Mouse (Mus musculus) kidney, adult 11 months (tissue): ENCODE data around the gene Smtnl1.
"Not testable (repeated sequence)": the region's sequence is repeated elsewhere in the genome, so short reads cannot be mapped to it uniquely, and the experiment has no call there.

Experiments used
- DNase-seq: peaks from one replicate; pipeline ENCODE4 v3.0.0; 2022

Smtnl1 gene

GRCm38 (mm10) chr2:84837817-84838592 lies 15.6 kb upstream of the Smtnl1 start:
- no peak for DNase-seq

- no peak for DNase-seq
Measured at GRCm38 (mm10) chr2:84837107-84837506, 14.7 kb upstream of the Smtnl1 start.

GRCm38 (mm10) chr2:84831666-84832391 lies 9.4 kb upstream of the Smtnl1 start:
- peak; percentile 71 for DNase-seq

- DNase-seq, result peak; percentile 35
Measured at GRCm38 (mm10) chr2:84827283-84827920, 5.0 kb upstream of the Smtnl1 start.

GRCm38 (mm10) chr2:84826488-84827282 lies 4.2 kb upstream of the Smtnl1 start, which contains the start of gene Timm10:
Gene Timm10, plus strand, starts transcription at chr2:84826997.
- peak; percentile 93 for DNase-seq

- no peak for DNase-seq
Measured at GRCm38 (mm10) chr2:84823237-84823636, 785 bp upstream of the Smtnl1 start.

- no peak for DNase-seq
Measured at GRCm38 (mm10) chr2:84819861-84820260, 2.6 kb downstream of the Smtnl1 start.

- DNase-seq, result no peak
Measured at GRCm38 (mm10) chr2:84812676-84813075, 9.8 kb downstream of the Smtnl1 start.

- DNase-seq, result no peak
Measured at GRCm38 (mm10) chr2:84811880-84812279, 10.6 kb downstream of the Smtnl1 start.

GRCm38 (mm10) chr2:84810886-84811577 lies 11.4 kb downstream of the Smtnl1 start:
- DNase-seq, result peak; percentile 88

- no peak for DNase-seq
Measured at GRCm38 (mm10) chr2:84810526-84810885, 11.9 kb downstream of the Smtnl1 start.

- no peak for DNase-seq
Measured at GRCm38 (mm10) chr2:84809330-84809729, 13.1 kb downstream of the Smtnl1 start.

- no peak for DNase-seq
Measured at GRCm38 (mm10) chr2:84806546-84806945, 15.9 kb downstream of the Smtnl1 start.

- no peak for DNase-seq
Measured at GRCm38 (mm10) chr2:84803963-84804362, 18.5 kb downstream of the Smtnl1 start.

GRCm38 (mm10) chr2:84801223-84801622 lies 21.2 kb downstream of the Smtnl1 start:
- not testable (repeated sequence) for DNase-seq

GRCm38 (mm10) chr2:84800304-84800703 lies 22.1 kb downstream of the Smtnl1 start:
- DNase-seq, result no peak

- DNase-seq, result peak; percentile 70
Measured at GRCm38 (mm10) chr2:84799041-84799561, 23.4 kb downstream of the Smtnl1 start.

- peak; percentile 44 for DNase-seq
Measured at GRCm38 (mm10) chr2:84798493-84798921, 23.9 kb downstream of the Smtnl1 start, which contains the start of gene Ube2l6. Gene Ube2l6, plus strand, starts transcription at chr2:84798828.

- DNase-seq, result peak; percentile 63
Measured at GRCm38 (mm10) chr2:84797833-84798492, 24.5 kb downstream of the Smtnl1 start.

- no peak for DNase-seq
Measured at GRCm38 (mm10) chr2:84793871-84794270, 28.6 kb downstream of the Smtnl1 start.

GRCm38 (mm10) chr2:84793154-84793553 lies 29.3 kb downstream of the Smtnl1 start:
- no peak for DNase-seq
